Mouse (Mus musculus) frontal cortex, adult (tissue): ENCODE measurements at regions not wholly inside any gene's neighbourhood (a gene's known extent, or its start where the extent isn't known, plus 50 kb on each side); places are given as distances from the start of the nearest gene placed in this dataset.

ENCODE experiments used
- ATAC-seq: cut with Nextera tagmentation; 2 replicates; pipeline ENCODE4 v1.9.2; 2017; ENCODE audit warnings: mild to moderate bottlenecking, moderate library complexity, mixed read lengths; ENCODE audit not compliant: low TSS enrichment

DNA sequence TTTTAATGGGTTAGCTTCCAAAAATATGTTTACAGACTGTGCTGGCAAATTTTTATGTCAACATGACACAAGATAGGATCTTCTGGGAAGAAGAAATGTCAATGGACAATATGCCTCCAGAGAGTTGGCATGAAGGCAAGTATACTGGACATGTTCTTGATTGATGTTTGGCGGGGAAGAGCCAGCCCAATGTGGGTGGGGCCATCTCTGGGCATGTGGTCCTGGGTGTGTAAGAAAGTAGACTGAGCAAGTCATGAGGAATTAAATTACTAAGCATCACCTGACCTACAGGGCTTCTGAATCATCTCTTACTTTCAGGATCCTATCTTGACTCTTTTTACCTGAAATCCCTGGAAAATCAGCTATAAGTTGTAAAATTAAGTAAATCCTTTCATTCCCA lies 525.0 kb upstream of the Grm7 start:
- no peak for ATAC-seq

DNA sequence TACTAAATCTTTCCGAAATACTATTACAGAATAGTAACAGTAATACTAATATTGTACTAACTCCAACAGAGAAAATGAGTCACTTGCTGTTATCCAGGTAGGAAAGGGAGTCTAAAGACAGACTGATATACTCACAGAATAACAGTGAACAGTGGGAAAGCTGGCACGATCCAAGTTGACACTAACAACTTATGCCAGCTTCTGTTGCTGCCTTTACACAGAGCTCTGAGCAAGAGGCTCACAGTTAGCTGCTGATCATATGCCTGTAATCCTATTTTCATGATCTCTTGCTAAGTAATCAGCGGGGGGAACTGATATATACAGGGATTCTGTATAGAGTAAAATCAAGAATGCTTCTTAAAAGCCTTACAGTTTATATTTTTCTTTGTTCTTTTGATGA lies 513.1 kb upstream of the Grm7 start:
- 0 out of 2 replicates have a peak, but pooled peaks have one; percentile 42 for ATAC-seq

DNA sequence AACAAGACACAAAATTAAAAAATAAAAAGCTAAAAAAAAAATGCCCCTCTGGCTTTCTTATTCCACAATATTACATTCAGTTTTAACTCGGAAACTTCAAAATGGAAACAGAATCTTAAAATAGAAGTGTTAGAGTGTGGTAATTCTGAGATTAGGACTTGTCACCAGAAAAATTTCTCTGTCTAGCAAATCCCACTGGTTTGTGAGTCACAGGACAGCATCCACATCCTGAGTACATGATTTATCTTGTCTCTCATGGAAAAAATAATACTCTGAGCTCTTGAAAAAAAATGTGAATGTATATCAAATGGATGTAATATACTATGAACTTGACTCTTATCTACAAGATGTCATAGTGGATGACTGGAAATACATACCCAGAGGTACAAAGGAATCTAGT lies 511.8 kb upstream of the Grm7 start:
- ATAC-seq: peak; percentile 68

GRCm38 (mm10) chr6:110137043-110137650 lies 508.2 kb upstream of the Grm7 start:
- peak; percentile 99 for ATAC-seq

- peak; percentile 66 for ATAC-seq
Measured at GRCm38 (mm10) chr6:110139396-110139795, 506.0 kb upstream of the Grm7 start.

DNA sequence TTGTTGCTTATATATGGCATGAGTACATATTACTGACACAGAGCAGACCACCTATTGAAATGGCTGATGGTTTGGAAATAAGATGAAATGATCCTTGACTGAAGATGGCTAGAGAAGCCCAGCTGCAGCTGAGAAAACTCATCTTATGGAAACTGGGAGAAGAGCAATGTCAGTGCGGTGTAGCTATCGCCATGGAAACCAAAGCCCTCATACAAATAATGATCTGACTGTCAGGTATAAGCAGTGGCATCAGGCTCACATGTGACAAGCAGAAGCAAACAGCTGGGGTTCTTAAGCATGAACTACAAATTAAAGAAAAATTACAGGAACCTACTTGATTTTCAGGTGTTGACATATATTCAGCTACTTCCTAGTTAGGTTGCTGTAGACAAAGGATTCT lies 476.8 kb upstream of the Grm7 start:
- no peak for ATAC-seq

- ATAC-seq: no peak
Measured at GRCm38 (mm10) chr6:110205973-110206372, 439.4 kb upstream of the Grm7 start.

DNA sequence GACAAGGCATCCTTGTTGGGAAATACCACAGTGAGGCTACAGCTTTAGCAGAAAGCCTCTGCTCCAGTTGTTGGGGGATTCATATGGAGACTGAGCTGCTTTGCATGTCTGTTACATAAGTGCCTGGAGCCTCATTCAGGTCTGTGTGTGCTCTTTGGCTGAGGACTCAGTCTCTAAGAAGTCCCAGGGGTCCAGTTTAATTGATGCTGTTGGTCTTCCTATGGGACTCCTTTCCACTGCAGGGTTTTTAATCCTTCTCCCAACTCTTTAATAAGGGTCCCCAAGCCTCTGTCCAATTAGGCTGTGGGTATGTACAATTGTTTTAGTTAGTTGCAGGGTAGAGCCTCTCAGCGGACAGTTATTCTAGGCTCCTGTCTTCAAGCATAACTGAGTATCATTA lies 436.6 kb upstream of the Grm7 start:
- ATAC-seq: no peak

DNA sequence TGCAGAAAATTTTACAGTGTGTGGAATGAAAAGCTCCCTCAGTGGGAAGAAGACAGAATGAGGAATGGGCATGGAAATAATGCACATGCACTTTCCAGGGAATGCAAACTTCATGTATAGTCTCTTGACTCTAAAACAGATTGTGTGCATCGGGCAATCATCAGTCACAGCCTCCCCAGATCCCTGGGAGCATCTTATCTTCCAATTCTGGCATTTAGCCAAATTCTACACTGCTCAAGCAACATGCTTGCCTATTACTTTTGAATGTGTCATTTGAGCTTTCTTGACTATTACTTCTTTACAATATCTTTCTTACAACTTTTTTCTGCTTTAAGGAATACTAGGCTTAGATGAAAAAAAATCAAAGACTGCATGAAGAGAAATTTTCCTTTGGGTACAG lies 397.9 kb upstream of the Grm7 start:
- no peak for ATAC-seq

GRCm38 (mm10) chr6:110296549-110296948 lies 348.8 kb upstream of the Grm7 start:
- ATAC-seq: peak; percentile 62
